Mouse (Mus musculus) CH12.LX (cell line): ENCODE results near the gene Slc4a10.

Experiments used
- CTCF ChIP-seq, 2 experiments: IDR thresholded peaks in 1 of 2; conservative IDR thresholded peaks in 1 of 2; 2 replicates each; pipeline ENCODE4 v1.5.1; 2011 to 2012; ENCODE audit warnings: low read depth in 2 of 2, low read length in 2 of 2, improper control_type of control experiment in 1 of 2, inconsistent platforms in 1 of 2, mild to moderate bottlenecking in 1 of 2, moderate library complexity in 1 of 2
- E2F4 ChIP-seq: IDR thresholded peaks from 2 replicates; pipeline ENCODE4 v1.6.1; 2011; ENCODE audit warnings: low read depth, low read length, improper control_type of control experiment; ENCODE audit not compliant: insufficient replicate concordance
- ETS1 ChIP-seq: conservative IDR thresholded peaks from 2 replicates; pipeline ENCODE4 v1.6.1; 2012; ENCODE audit warnings: low read depth, mild to moderate bottlenecking, inconsistent platforms, low read length, improper control_type of control experiment, moderate library complexity
- HCFC1 ChIP-seq: IDR thresholded peaks from 2 replicates; pipeline ENCODE4 v1.6.1; 2012; ENCODE audit warnings: low read depth, mild to moderate bottlenecking, inconsistent platforms, low read length, improper control_type of control experiment
- POLR2A ChIP-seq: IDR thresholded peaks from 2 replicates; pipeline ENCODE4 v1.6.1; 2011; ENCODE audit warnings: low read depth, mild to moderate bottlenecking, improper control_type of control experiment, low read length
- USF1 ChIP-seq: IDR thresholded peaks from 2 replicates; pipeline ENCODE4 v1.6.1; 2014; ENCODE audit warnings: low read depth, mild to moderate bottlenecking, inconsistent platforms, low read length, improper control_type of control experiment

DNA sequence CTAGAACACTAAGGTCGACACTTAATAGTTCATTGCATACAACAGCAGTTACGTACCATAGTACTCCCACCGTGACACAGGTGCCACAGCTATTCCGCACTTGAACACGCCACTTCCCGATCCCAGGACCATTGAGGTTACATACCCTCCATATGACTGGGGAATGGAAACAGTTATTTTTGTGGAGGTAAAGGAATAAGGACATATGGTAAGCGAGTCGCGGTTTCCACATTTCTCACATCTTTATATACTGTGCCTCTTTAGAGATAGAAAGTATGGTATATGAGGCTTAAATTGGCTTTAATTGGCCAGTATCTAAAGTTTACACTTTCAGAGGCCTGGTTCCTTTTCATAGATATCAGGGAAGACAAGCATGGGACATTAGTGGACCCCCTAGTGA, 301.5 kb downstream of the Slc4a10 start:
- TF ChIP-seq USF1 (no peak), HCFC1 (no peak), E2F4 (no peak), POLR2A (no peak), CTCF (conservative IDR thresholded peaks at IDR 0.05 in 1 of 2, IDR thresholded peaks at IDR 0.05 in 1 of 2; ENCODE audit: low read depth in 2 of 2, low read length in 2 of 2) (no peak), ETS1 (no peak)
